In genomic region chr12:70968791-70969307, GRCm38 (mm10) we compare ENCODE assay signal across 8 mouse cellular contexts. TPM values are rescaled to one million over a fixed set of nuclear protein-coding genes. Genes with fewer than 3 reads are reported as not detected.
DNase-seq lines count a peak whose midpoint lies in the region; ATAC-seq and TF ChIP-seq lines count a peak whose summit lies in the region.

No protein-coding gene starts in this region.

- peak overlapping the region; percentile 66 for H3K9ac ChIP-seq in forebrain, embryonic 13.5 days
- peak overlapping the region; percentile 79; the same call in 1 of the 2 replicates for H3K9ac ChIP-seq in liver, embryonic 15.5 days
- H3K9ac ChIP-seq in neural tube, embryonic 11.5 days (ENCODE audit: low read length), result peak overlapping the region; percentile 72
- peak overlapping the region; percentile 87 for H3K9ac ChIP-seq in stomach, postnatal 0 days (ENCODE audit: low read length)

- peak overlapping the region; percentile 87 for H3K27ac ChIP-seq in forebrain, embryonic 13.5 days
- H3K27ac ChIP-seq in liver, embryonic 15.5 days (replicated peaks), result peak overlapping the region; percentile 97
- 0 out of 2 replicates have a peak overlapping the region, but pooled peaks have one; percentile 23 for H3K27ac ChIP-seq in neural tube, embryonic 11.5 days (ENCODE audit: low read depth, low read length)
- H3K27ac ChIP-seq in stomach, postnatal 0 days (replicated peaks), result peak overlapping the region; percentile 100

- H3K36me3 ChIP-seq in forebrain, embryonic 13.5 days (ENCODE audit: poor library complexity, severe bottlenecking), result peaks cover 4% of the 10 kb centered on the region
- 0 out of 2 replicates have a peak, but pooled peaks cover 2% of the 10 kb centered on the region for H3K36me3 ChIP-seq in liver, embryonic 15.5 days (replicated peaks)
- H3K36me3 ChIP-seq in neural tube, embryonic 11.5 days (ENCODE audit: control insufficient read depth, insufficient read depth, low read length), result no peaks in the 10 kb centered on the region
- no peaks in the 10 kb centered on the region for H3K36me3 ChIP-seq in stomach, postnatal 0 days (ENCODE audit: control insufficient read depth, insufficient read depth, low read length)

- no peaks in the 10 kb centered on the region for H3K9me3 ChIP-seq in forebrain, embryonic 13.5 days (replicated peaks)
- H3K9me3 ChIP-seq in liver, embryonic 15.5 days (replicated peaks), result no peaks in the 10 kb centered on the region
- H3K9me3 ChIP-seq in neural tube, embryonic 11.5 days (ENCODE audit: control insufficient read depth, low read length), result no peaks in the 10 kb centered on the region
- H3K9me3 ChIP-seq in stomach, postnatal 0 days (ENCODE audit: control insufficient read depth, low read length), result no peaks in the 10 kb centered on the region

- WGBS in forebrain, embryonic 13.5 days, result under 1% methylated on average over 15 of the region's 15 CpGs
- under 1% methylated on average over 15 of the region's 15 CpGs for WGBS in liver, embryonic 15.5 days (ENCODE audit: insufficient replicate concordance)
- under 1% methylated on average over 15 of the region's 15 CpGs for WGBS in neural tube, embryonic 11.5 days
- under 1% methylated on average over 15 of the region's 15 CpGs for WGBS in stomach, postnatal 0 days

- DNase-seq in ES-CJ7 (ENCODE audit: low read depth, low spot score), result peak; percentile 87
- peak; percentile 90 to 93 for DNase-seq in heart, postnatal 10 days
- DNase-seq in kidney, postnatal 4 days, result peak; percentile 89 to 92
- peak; percentile 89 for DNase-seq in neural tube, embryonic 11.5 days (ENCODE audit: low spot score)
- peak; percentile 87 for DNase-seq in stomach, postnatal 0 days (ENCODE audit: low spot score)

- peak overlapping the region; percentile 64 for H3K4me2 ChIP-seq in forebrain, embryonic 13.5 days
- H3K4me2 ChIP-seq in liver, embryonic 15.5 days, result peak overlapping the region; percentile 74
- H3K4me2 ChIP-seq in neural tube, embryonic 11.5 days (ENCODE audit: low read depth), result peak overlapping the region; percentile 43
- H3K4me2 ChIP-seq in stomach, postnatal 0 days (replicated peaks; ENCODE audit: low read depth), result peak overlapping the region; percentile 61

- peak; percentile 28; the same call in 1 of the 2 replicates for ATAC-seq in cerebellum, adult (ENCODE audit: insufficient number of reproducible peaks, low FRiP score, low TSS enrichment)
- peak; percentile 73 for ATAC-seq in forebrain, embryonic 13.5 days
- peak; percentile 53 for ATAC-seq in liver, embryonic 15.5 days (ENCODE audit: insufficient read depth)
- ATAC-seq in neural tube, embryonic 11.5 days (ENCODE audit: insufficient read depth, low FRiP score, low TSS enrichment), result peak; percentile 56
- peak; percentile 67 for ATAC-seq in stomach, postnatal 0 days (ENCODE audit: low FRiP score, low TSS enrichment)

- TF ChIP-seq EP300 in stomach, postnatal 0 days (optimal IDR thresholded peaks at IDR 0.05), result no peak

- H3K27me3 ChIP-seq in forebrain, embryonic 13.5 days, result no peaks in the 10 kb centered on the region
- H3K27me3 ChIP-seq in liver, embryonic 15.5 days, result no peaks in the 10 kb centered on the region
- H3K27me3 ChIP-seq in neural tube, embryonic 11.5 days (ENCODE audit: control insufficient read depth, insufficient read depth, low read length), result no peaks in the 10 kb centered on the region
- H3K27me3 ChIP-seq in stomach, postnatal 0 days (ENCODE audit: control insufficient read depth, insufficient read depth, low read length), result no peaks in the 10 kb centered on the region

- peak overlapping the region; percentile 53 for H3K4me3 ChIP-seq in forebrain, embryonic 13.5 days
- peak overlapping the region; percentile 74 for H3K4me3 ChIP-seq in liver, embryonic 15.5 days (replicated peaks)
- H3K4me3 ChIP-seq in neural tube, embryonic 11.5 days (ENCODE audit: low read depth, low read length), result peak overlapping the region; percentile 54
- H3K4me3 ChIP-seq in stomach, postnatal 0 days (ENCODE audit: low read depth, low read length), result peak overlapping the region; percentile 72

- intact Hi-C loops in heart, postnatal 10 days (cut with DNase I), result loop anchor here (5.0 kb wide), 1 partner anchor 168 kb away; the partner anchor contains the start of genes 2700049A03Rik and Timm9

- TF ChIP-seq CTCF in stomach, postnatal 0 days (IDR thresholded peaks at IDR 0.05; ENCODE audit: low read depth), result no peak

- H3K4me1 ChIP-seq in forebrain, embryonic 13.5 days, result peaks cover 6% of the 10 kb centered on the region; the same call in 1 of the 2 replicates
- peaks cover 11% of the 10 kb centered on the region for H3K4me1 ChIP-seq in liver, embryonic 15.5 days (replicated peaks)
- no peaks in the 10 kb centered on the region for H3K4me1 ChIP-seq in neural tube, embryonic 11.5 days (ENCODE audit: control insufficient read depth, insufficient read depth, low read length)
- no peaks in the 10 kb centered on the region for H3K4me1 ChIP-seq in stomach, postnatal 0 days (replicated peaks; ENCODE audit: control insufficient read depth, insufficient read depth)

RNA-seq across cellular contexts. Expression of gene Psma3, which starts 5.6 kb away (rescaled TPM):
- polyA plus RNA-seq in forebrain, embryonic 13.5 days (2015; fragmentation: Nextera tagmentation; extraction: Ambion mirVana), result 640 and 646 TPM in 2 replicates
- 100 to 1,000 TPM; 238 to 252 TPM for total RNA-seq in heart, postnatal 10 days (2021)
- 343 TPM in 2 replicates for polyA plus RNA-seq in liver, embryonic 15.5 days (2015; fragmentation: Nextera tagmentation; extraction: Ambion mirVana)
- polyA plus RNA-seq in neural tube, embryonic 11.5 days (2014; fragmentation: Nextera tagmentation; extraction: Ambion mirVana), result 640 and 649 TPM in 2 replicates
- polyA plus RNA-seq in stomach, postnatal 0 days (2015; fragmentation: Nextera tagmentation; extraction: Ambion mirVana), result 469 and 479 TPM in 2 replicates

RNA-seq across cellular contexts. Expression of gene Actr10, which starts 31.2 kb away (rescaled TPM):
- 272 and 281 TPM in 2 replicates for polyA plus RNA-seq in forebrain, embryonic 13.5 days (2015; fragmentation: Nextera tagmentation; extraction: Ambion mirVana)
- total RNA-seq in heart, postnatal 10 days (2021), result 100 to 1,000 TPM; 166 to 172 TPM
- polyA plus RNA-seq in liver, embryonic 15.5 days (2015; fragmentation: Nextera tagmentation; extraction: Ambion mirVana), result 94.4 and 105 TPM in 2 replicates
- polyA plus RNA-seq in neural tube, embryonic 11.5 days (2014; fragmentation: Nextera tagmentation; extraction: Ambion mirVana), result 290 and 299 TPM in 2 replicates
- 193 and 199 TPM in 2 replicates for polyA plus RNA-seq in stomach, postnatal 0 days (2015; fragmentation: Nextera tagmentation; extraction: Ambion mirVana)

RNA-seq across cellular contexts. Expression of gene Arid4a, which starts 46.9 kb away (rescaled TPM):
- polyA plus RNA-seq in forebrain, embryonic 13.5 days (2015; fragmentation: Nextera tagmentation; extraction: Ambion mirVana), result 51.1 and 52.0 TPM in 2 replicates
- total RNA-seq in heart, postnatal 10 days (2021), result 10 to 100 TPM; 14.0 to 15.5 TPM
- polyA plus RNA-seq in liver, embryonic 15.5 days (2015; fragmentation: Nextera tagmentation; extraction: Ambion mirVana), result 20.7 and 20.8 TPM in 2 replicates
- polyA plus RNA-seq in neural tube, embryonic 11.5 days (2014; fragmentation: Nextera tagmentation; extraction: Ambion mirVana), result 32.6 and 34.4 TPM in 2 replicates
- polyA plus RNA-seq in stomach, postnatal 0 days (2015; fragmentation: Nextera tagmentation; extraction: Ambion mirVana), result 22.4 and 23.3 TPM in 2 replicates

Comparison
In these comparisons a context has a peak if more than half of its experiments do, and no peak if none do; other contexts are left out.
1. Peak in every context shown above with its lines: DNase-seq, ATAC-seq, H3K4me3 ChIP-seq and H3K27ac ChIP-seq.
2. H3K27ac ChIP-seq: peak in every context shown above with its lines; median percentile 100 in stomach, postnatal 0 days; 97 in liver, embryonic 15.5 days; 87 in forebrain, embryonic 13.5 days; 23 in neural tube, embryonic 11.5 days.